Mouse (Mus musculus) CH12.LX (cell line): Measurements from ENCODE around the gene Sf1.

Experiments used
- CTCF ChIP-seq, 2 experiments: IDR thresholded peaks in 1 of 2; conservative IDR thresholded peaks in 1 of 2; 2 replicates each; pipeline ENCODE4 v1.5.1; 2011 to 2012; ENCODE audit warnings: low read depth in 2 of 2, low read length in 2 of 2, improper control_type of control experiment in 1 of 2, inconsistent platforms in 1 of 2, mild to moderate bottlenecking in 1 of 2, moderate library complexity in 1 of 2
- ELF1 ChIP-seq: IDR thresholded peaks from 2 replicates; pipeline ENCODE4 v1.6.1; 2014; ENCODE audit warnings: low read depth, mild to moderate bottlenecking, inconsistent platforms, low read length, improper control_type of control experiment
- EP300 ChIP-seq: IDR thresholded peaks from 2 replicates; pipeline ENCODE4 v1.6.1; 2011; ENCODE audit warnings: low read length, improper control_type of control experiment
- HCFC1 ChIP-seq: IDR thresholded peaks from 2 replicates; pipeline ENCODE4 v1.6.1; 2012; ENCODE audit warnings: low read depth, mild to moderate bottlenecking, inconsistent platforms, low read length, improper control_type of control experiment
- MYC ChIP-seq: IDR thresholded peaks from 2 replicates; pipeline ENCODE4 v1.6.1; 2011; ENCODE audit warnings: low read depth, mild to moderate bottlenecking, improper control_type of control experiment, low read length
- POLR2A ChIP-seq: IDR thresholded peaks from 2 replicates; pipeline ENCODE4 v1.6.1; 2011; ENCODE audit warnings: low read depth, mild to moderate bottlenecking, improper control_type of control experiment, low read length
- RCOR1 ChIP-seq: conservative IDR thresholded peaks from 2 replicates; pipeline ENCODE4 v1.6.1; 2012; ENCODE audit warnings: low read depth, mild to moderate bottlenecking, inconsistent platforms, low read length, improper control_type of control experiment
- SIN3A ChIP-seq: IDR thresholded peaks from 2 replicates; pipeline ENCODE4 v1.6.1; 2012; ENCODE audit warnings: low read length, improper control_type of control experiment, inconsistent platforms

- no peak for TF ChIP-seq CTCF (conservative IDR thresholded peaks at IDR 0.05 in 1 of 2, IDR thresholded peaks at IDR 0.05 in 1 of 2; ENCODE audit: low read depth in 2 of 2, low read length in 2 of 2)
- TF ChIP-seq RCOR1, result no peak
- no peak for TF ChIP-seq SIN3A
- no peak for TF ChIP-seq EP300
- no peak for TF ChIP-seq HCFC1
- no peak for TF ChIP-seq MYC
- no peak for TF ChIP-seq POLR2A
- no peak for TF ChIP-seq ELF1
These were observed 6.7 kb downstream of the Sf1 start for GRCm38 (mm10) chr19:6370175-6370574.
